Mouse (Mus musculus) MEL (cell line): ENCODE measurements around the gene Magix.

Experiments
- CTCF ChIP-seq, 3 experiments: IDR thresholded peaks in 2 of 3; conservative IDR thresholded peaks in 1 of 3; 2 replicates each; pipeline ENCODE4 v1.5.1; 2011 to 2012; ENCODE audit warnings: low read length in 3 of 3, low read depth in 2 of 3, mild to moderate bottlenecking in 2 of 3, improper control_type of control experiment in 1 of 3, inconsistent platforms in 1 of 3, mixed read lengths in 1 of 3, moderate library complexity in 1 of 3; ENCODE audit not compliant: control insufficient read depth in 1 of 3, insufficient read depth in 1 of 3, poor library complexity in 1 of 3, severe bottlenecking in 1 of 3
- EP300 ChIP-seq, 2 experiments: IDR thresholded peaks; 2 replicates each; pipeline ENCODE4 v1.6.1; 2011; ENCODE audit warnings: improper control_type of control experiment in 2 of 2, low read length in 2 of 2, low read depth in 1 of 2, mild to moderate bottlenecking in 1 of 2
- GATA1 ChIP-seq: IDR thresholded peaks from 2 replicates; pipeline ENCODE4 v1.6.1; 2011; ENCODE audit warnings: low read depth, low read length, improper control_type of control experiment
- HCFC1 ChIP-seq: IDR thresholded peaks from 2 replicates; pipeline ENCODE4 v1.6.1; 2012; ENCODE audit warnings: low read depth, mild to moderate bottlenecking, inconsistent platforms, low read length, improper control_type of control experiment, moderate library complexity
- MAFK ChIP-seq: IDR thresholded peaks from 2 replicates; pipeline ENCODE4 v1.6.1; 2011; ENCODE audit warnings: low read depth, mild to moderate bottlenecking, low read length, improper control_type of control experiment, borderline replicate concordance
- MYB ChIP-seq: IDR thresholded peaks from 2 replicates; pipeline ENCODE4 v1.6.1; 2011; ENCODE audit warnings: mild to moderate bottlenecking, low read depth, low read length, improper control_type of control experiment
- MYC ChIP-seq: IDR thresholded peaks from 2 replicates; pipeline ENCODE4 v1.6.1; 2011; ENCODE audit warnings: low read depth, mild to moderate bottlenecking, low read length, improper control_type of control experiment, moderate library complexity
- POLR2A ChIP-seq, 2 experiments: IDR thresholded peaks; 2 replicates each; pipeline ENCODE4 v1.6.1; 2011 to 2012; ENCODE audit warnings: low read length in 2 of 2, mild to moderate bottlenecking in 2 of 2, control low read depth in 1 of 2, improper control_type of control experiment in 1 of 2, low read depth in 1 of 2, moderate library complexity in 1 of 2; ENCODE audit not compliant: control insufficient read depth in 1 of 2, insufficient read depth in 1 of 2, poor library complexity in 1 of 2
- RCOR1 ChIP-seq: IDR thresholded peaks from 2 replicates; pipeline ENCODE4 v1.6.1; 2012; ENCODE audit warnings: low read depth, mild to moderate bottlenecking, inconsistent platforms, low read length, improper control_type of control experiment
- USF1 ChIP-seq: IDR thresholded peaks from 2 replicates; pipeline ENCODE4 v1.6.1; 2014; ENCODE audit warnings: low read depth, mild to moderate bottlenecking, inconsistent platforms, low read length, improper control_type of control experiment, moderate library complexity
- ZC3H11A ChIP-seq: IDR thresholded peaks from 2 replicates; pipeline ENCODE4 v1.6.1; 2012; ENCODE audit warnings: low read depth, mild to moderate bottlenecking, inconsistent platforms, low read length, improper control_type of control experiment

DNA sequence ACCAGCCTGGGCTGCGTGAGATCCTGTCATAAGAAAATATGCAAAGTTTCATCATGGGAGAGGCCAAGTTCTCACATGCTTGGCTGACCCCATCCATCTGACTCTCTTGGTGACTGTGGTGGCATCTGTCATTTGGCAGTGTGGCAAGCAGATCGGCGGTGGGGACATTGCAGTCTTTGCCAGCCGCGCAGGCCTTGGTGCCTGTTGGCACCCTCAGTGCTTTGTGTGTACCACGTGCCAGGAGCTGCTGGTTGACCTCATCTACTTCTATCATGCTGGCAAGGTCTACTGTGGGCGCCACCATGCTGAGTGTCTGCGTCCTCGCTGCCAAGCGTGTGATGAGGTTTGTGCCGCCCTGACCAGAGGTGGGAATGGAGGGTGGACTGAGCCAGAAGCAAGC, 16.3 kb downstream of the Magix start:
- TF ChIP-seq GATA1, result no peak
- no peak for TF ChIP-seq CTCF (IDR thresholded peaks at IDR 0.05 in 2 of 3, conservative IDR thresholded peaks at IDR 0.05 in 1 of 3; ENCODE audit: control insufficient read depth in 1 of 3, insufficient read depth in 1 of 3, low read depth in 2 of 3, low read length in 3 of 3, poor library complexity in 1 of 3, severe bottlenecking in 1 of 3)
- no peak for TF ChIP-seq MAFK
- TF ChIP-seq ZC3H11A, result no peak
- no peak for TF ChIP-seq MYB
- no peak for TF ChIP-seq MYC
- TF ChIP-seq HCFC1, result no peak
- no peak for TF ChIP-seq POLR2A (IDR thresholded peaks at IDR 0.05; ENCODE audit: control insufficient read depth in 1 of 2, insufficient read depth in 1 of 2, low read depth in 1 of 2, low read length in 2 of 2, poor library complexity in 1 of 2)
- no peak for TF ChIP-seq USF1
- no peak for TF ChIP-seq EP300 (IDR thresholded peaks at IDR 0.05; ENCODE audit: low read depth in 1 of 2, low read length in 2 of 2)
- no peak for TF ChIP-seq RCOR1
